Mouse (Mus musculus): Measurements from ENCODE around the gene Med24. TPM values are rescaled to one million over a fixed set of nuclear protein-coding genes. Genes with fewer than 3 reads are reported as not detected.

Med24 gene
- 56.0 and 61.0 TPM in 2 replicates for polyA plus RNA-seq (2015; fragmentation: Nextera tagmentation; extraction: Ambion mirVana)

DNA sequence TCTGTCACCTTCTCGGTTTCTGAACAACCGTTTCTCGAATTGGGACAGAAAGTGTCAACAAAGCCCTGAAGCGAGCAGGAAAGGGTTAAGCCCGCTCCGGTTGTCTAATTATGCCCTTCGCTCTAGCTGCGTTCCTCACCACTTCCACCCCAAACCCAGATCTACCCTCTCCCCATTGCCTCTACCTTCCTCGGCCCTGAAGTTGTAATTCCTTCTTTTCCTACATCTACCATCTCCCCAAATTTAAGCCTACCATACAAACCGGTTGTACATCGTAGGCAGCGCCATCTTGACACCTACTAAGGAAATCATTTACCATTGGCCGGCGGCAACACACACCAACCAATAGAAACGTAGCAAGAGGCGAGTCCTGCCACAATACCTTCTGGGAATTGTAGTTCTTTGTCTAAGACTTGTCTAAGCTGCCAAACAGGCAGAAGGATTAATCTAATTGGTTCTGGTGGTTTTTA, at the start of gene Med24:
Med24 (minus strand) TSS at position 317 of the 470 bp plus-strand sequence.
- Histone ChIP-seq H3K4me2 (replicated peaks) (peak within 1 kb of the TSS; percentile 88), H3K9ac (peak within 1 kb of the TSS; percentile 74), H3K27me3 (no peaks in the 10 kb centered on the region), H3K36me3 (peaks cover 32% of the 10 kb centered on the region), H3K4me1 (peaks cover 8% of the 10 kb centered on the region; the same call in 1 of the 2 replicates), H3K4me3 (peak within 1 kb of the TSS; percentile 63), H3K9me3 (peaks cover 2% of the 10 kb centered on the region; the same call in 1 of the 2 replicates), H3K27ac (peak within 1 kb of the TSS; percentile 65)
- under 1% methylated on average over 16 of the region's 16 CpGs for WGBS
- ATAC-seq (ENCODE audit: low FRiP score, low read depth) = peak; percentile 93

DNA sequence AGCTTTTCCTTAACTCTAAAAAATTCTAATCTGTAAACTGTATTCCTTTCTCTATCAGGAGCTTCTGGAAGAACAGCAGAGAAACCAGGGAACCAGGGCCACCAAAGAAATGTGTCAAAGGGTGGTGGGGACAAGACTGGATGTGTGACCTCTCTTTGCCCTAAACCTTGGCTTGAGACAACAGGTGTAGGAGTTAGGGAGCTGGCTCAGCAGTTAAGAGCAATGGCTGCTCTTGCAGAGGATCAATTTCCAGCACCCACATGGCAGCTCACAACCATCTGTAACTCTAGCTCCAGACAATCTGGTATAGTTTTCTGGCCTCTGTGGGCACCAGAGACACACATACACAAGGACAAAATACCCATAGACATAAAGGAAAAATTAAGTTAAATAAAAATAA, 48.7 kb upstream of the Med24 start:
- Histone ChIP-seq H3K27ac (peak overlapping the region; percentile 90; the same call in 1 of the 2 replicates), H3K4me1 (peaks cover 65% of the 10 kb centered on the region), H3K9me3 (no peaks in the 10 kb centered on the region), H3K36me3 (no peaks in the 10 kb centered on the region), H3K27me3 (no peaks in the 10 kb centered on the region), H3K9ac (no peak overlapping the region), H3K4me2 (replicated peaks) (peak overlapping the region; percentile 74; the same call in 1 of the 2 replicates), H3K4me3 (no peak overlapping the region)
- no peak for ATAC-seq (ENCODE audit: low FRiP score, low read depth)

DNA sequence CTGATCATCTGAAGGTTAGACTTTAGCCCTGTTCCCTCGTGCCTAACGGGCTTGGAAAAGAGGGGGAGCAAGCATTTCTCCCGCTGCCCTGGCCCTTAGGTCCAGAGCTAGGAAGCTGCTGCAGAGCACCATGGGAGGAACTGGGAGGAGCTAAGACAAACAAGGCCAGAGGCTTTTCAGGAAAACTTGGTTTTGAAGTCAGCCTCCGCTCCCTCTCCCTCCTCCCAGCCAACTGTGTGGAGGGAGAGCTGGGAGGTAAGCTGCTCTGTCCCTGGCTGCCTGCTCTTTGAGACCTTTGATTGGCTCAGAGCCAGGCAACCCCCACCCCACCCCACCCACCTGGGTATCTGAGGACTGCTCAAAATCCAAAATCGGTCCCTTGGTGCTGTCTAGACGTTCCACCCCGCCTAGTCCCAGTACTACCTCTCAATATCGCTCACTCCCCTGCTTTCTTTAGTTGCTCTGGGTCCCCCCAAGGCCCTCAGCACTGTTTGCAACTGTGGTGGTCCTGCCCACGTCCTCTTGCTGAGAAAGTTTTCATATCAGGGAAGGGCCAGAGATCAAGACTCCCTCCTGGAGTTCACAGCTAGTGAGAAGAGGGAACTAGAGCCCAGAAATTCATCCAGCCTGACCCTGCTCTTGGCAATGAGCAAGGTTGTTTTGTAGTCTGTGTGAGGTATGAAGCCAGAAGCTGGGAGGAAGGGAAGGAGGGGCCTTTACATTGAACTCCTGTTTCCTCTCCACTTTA, 47.8 kb upstream of the Med24 start:
- peaks cover 61% of the 10 kb centered on the region for H3K4me1 ChIP-seq
- peak overlapping the region; percentile 14; the same call in 1 of the 2 replicates for H3K4me3 ChIP-seq
- WGBS = 7% methylated on average over 9 of the region's 9 CpGs
- no peaks in the 10 kb centered on the region for H3K36me3 ChIP-seq
- H3K27ac ChIP-seq = peak overlapping the region; percentile 90
- ATAC-seq (ENCODE audit: low FRiP score, low read depth) = no peak
- peak overlapping the region; percentile 74 for H3K4me2 ChIP-seq (replicated peaks)
- no peaks in the 10 kb centered on the region for H3K27me3 ChIP-seq
- H3K9ac ChIP-seq = peak overlapping the region; percentile 45
- H3K9me3 ChIP-seq = no peaks in the 10 kb centered on the region

DNA sequence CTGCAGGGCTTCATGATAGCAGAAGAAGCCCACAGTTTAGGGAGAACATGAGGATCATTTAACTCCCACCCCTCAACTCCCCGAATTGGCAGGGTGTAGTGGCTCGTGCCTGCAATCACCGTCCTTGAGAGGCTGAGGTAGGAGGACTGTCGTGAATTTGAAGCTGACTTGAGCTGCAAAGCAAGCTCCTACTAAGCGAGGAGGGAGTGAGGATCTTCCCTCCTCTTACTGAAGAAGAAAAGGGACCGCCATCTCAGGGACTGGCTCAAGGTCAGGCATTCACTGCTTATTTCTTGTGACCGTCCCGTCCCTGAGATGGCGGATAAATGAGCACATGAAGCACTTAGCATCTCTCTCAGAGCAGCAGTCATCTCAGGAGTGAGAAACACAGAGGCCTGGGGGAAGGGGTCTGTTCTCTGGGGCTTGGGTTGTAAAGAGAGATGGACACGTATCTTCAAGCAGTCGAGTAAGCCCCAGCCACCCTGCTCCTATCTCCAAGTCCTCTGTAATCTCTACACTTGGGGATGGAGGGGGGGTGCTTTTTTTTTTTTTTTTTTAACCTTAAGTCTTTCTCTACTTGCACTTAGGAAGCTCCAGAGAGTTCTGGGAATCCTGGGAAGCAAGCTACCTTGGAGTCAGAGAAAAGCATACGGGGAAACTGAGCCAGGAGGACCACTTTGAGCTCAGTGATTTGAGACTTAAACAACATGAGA, 47.0 kb upstream of the Med24 start:
- 39% methylated on average over 12 of the region's 12 CpGs for WGBS
- Histone ChIP-seq H3K9ac (peak overlapping the region; percentile 35; the same call in 1 of the 2 replicates), H3K9me3 (no peaks in the 10 kb centered on the region), H3K27ac (peak overlapping the region; percentile 90), H3K4me3 (peak overlapping the region; percentile 40; the same call in 1 of the 2 replicates), H3K4me1 (peaks cover 52% of the 10 kb centered on the region), H3K36me3 (peaks cover 5% of the 10 kb centered on the region), H3K4me2 (replicated peaks) (peak overlapping the region; percentile 74), H3K27me3 (no peaks in the 10 kb centered on the region)
- no peak for ATAC-seq (ENCODE audit: low FRiP score, low read depth)

DNA sequence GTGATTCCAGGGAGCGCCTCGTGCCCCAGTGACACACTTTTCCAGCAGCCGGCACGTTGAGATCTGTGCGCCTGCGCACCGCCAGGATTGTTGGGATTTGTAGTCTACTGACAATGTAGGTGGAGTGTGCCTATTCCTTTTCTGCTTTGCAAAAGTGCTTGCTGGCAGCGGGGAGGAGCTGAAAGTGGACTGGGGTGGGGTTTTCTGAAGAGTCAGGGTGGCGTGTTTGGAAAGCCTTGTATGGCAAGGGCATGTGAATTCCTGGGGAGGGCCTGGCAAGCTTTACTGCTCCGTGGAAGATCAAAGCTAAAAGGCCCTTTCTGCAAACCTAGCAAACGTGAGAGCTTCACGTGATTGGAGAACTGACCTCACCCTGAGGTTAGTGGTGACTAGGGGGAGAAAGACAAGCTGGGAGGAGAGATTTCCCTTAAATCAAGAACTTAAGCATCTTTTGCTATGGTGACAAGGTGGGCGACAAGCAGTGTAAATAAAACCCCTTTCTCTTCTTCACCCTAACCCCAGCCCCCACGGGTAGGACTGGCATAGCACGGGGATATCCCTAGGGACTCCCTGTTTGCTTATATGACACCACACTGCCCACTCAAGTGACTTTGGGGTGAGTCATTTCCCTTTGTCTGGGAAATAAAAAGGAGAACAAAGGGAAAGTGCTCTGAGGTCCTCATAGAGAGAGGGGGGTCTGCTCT, 46.3 kb upstream of the Med24 start:
- 2% methylated on average over 15 of the region's 15 CpGs for WGBS
- H3K4me1 ChIP-seq = peaks cover 52% of the 10 kb centered on the region

DNA sequence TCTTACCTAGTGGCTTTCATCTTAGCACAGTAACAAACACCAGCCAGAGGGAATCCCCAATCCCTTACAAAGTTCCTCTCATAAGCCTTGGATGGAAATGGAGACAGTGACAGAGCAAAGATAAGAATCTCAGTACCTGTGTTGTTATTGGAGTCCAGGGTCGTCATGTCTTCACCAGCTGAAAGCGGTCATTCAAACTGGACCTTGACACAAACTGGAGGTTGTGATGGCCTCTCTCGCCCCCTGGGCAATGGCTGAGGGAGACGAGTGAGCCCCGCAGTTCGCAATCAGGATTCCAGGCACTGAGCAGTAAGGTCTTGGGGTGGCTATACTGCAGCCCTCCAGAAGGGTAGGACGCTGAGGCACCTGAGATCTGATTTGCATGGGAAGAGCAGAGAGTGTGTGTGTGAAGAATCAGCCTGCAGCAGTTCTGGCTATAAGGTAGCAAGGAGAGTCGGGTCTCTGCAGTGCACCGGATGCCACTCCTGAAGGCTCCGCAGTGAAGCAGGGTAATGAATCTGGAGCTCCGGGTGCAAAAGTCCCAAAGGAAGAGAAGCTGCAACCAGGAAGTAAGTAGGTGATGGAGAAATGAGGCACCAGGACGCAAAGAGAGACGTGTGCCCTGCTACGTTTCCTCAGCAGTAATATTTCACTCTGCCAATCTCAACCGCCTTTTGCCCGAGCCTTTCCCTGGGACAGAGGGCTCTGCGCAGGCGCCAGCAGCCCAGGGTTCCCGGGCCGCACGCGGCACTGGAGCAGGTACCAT, 45.5 kb upstream of the Med24 start, which contains the start of gene Nr1d1:
Nr1d1 (minus strand) TSS at position 752 of the 766 bp plus-strand sequence.
- Histone ChIP-seq H3K36me3 (peaks cover 17% of the 10 kb centered on the region), H3K9me3 (no peaks in the 10 kb centered on the region), H3K4me2 (replicated peaks) (peak within 1 kb of the TSS; percentile 74), H3K4me1 (peaks cover 52% of the 10 kb centered on the region), H3K27ac (peak within 1 kb of the TSS; percentile 90), H3K9ac (peak within 1 kb of the TSS; percentile 56), H3K4me3 (peak within 1 kb of the TSS; percentile 40), H3K27me3 (no peaks in the 10 kb centered on the region)
- WGBS = under 1% methylated on average over 22 of the region's 22 CpGs
- no peak; the same call in 1 of the 2 replicates for ATAC-seq (ENCODE audit: low FRiP score, low read depth)

More for the DNA sequence above, 46.3 kb upstream of the Med24 start:
- Histone ChIP-seq H3K27ac (peak overlapping the region; percentile 90), H3K36me3 (peaks cover 10% of the 10 kb centered on the region), H3K4me2 (replicated peaks) (peak overlapping the region; percentile 74), H3K4me3 (peak overlapping the region; percentile 40), H3K9ac (peak overlapping the region; percentile 35; the same call in 1 of the 2 replicates), H3K9me3 (no peaks in the 10 kb centered on the region), H3K27me3 (no peaks in the 10 kb centered on the region)
- ATAC-seq (ENCODE audit: low FRiP score, low read depth) = peak; percentile 72

DNA sequence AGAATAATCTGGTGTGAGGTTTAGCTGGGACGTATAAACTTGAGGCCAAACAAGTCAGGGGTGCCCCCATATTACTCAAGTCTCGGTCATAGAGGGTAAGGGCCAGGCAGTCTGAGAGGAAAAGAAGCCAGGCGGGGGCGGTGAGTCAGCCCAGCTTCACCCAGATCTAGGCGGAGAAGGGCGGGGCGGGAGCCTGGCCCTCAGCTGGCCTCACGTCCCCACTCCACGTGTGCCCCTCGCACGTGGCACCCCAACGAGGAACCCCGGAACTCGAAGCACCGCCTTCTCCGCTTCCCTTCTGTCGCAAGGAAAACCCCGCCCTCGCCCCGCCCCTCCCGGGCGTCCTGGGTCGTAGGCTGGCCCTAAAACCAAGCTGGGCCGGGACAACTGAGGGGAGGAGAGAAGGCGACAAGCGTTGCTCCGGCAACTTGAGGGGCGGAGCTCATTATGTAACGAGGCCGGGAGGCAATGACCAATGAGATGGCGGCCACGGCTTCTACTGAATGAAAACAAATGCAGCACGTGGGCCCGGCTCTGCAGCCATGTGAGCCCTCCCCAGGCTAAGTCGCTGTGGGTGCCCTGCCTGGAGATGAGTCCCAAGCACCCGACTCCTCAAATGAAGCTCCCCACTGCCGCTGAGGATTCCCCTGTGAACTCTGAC, 44.5 kb upstream of the Med24 start:
- ATAC-seq (ENCODE audit: low FRiP score, low read depth) = peak; percentile 82
- Histone ChIP-seq H3K4me2 (replicated peaks) (peak overlapping the region; percentile 74), H3K9me3 (no peaks in the 10 kb centered on the region), H3K4me1 (peaks cover 52% of the 10 kb centered on the region), H3K27ac (no peak overlapping the region), H3K36me3 (peaks cover 26% of the 10 kb centered on the region), H3K27me3 (no peaks in the 10 kb centered on the region), H3K9ac (peak overlapping the region; percentile 40; the same call in 1 of the 2 replicates), H3K4me3 (peak overlapping the region; percentile 40)
- 1% methylated on average over 37 of the region's 37 CpGs for WGBS

DNA sequence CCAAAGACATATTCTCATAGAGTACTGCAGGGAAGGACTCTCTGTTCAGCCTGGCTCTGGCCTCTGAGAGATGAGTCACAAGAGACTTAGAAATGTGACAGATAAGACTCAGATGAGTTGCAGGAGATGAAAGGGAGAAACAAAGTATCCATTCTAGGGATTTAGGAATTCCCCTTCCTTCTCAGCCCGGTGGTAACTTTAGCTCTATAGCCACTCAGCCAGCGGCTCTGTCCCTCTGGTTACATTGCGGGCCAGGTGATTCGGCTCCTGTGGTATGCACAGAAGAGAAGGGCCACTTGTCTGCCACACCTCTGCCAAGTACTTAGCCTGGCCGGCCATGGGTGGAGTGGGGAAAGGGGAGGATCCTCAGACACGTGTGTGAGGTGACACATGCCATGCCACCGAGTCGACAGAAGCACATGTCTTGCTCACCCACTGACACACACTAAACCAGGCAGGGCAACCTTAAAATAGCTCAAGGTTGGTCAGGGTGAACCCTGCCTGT, 43.5 kb upstream of the Med24 start:
- Histone ChIP-seq H3K4me2 (replicated peaks) (0 out of 2 replicates have a peak overlapping the region, but pooled peaks have one; percentile 74), H3K36me3 (peaks cover 32% of the 10 kb centered on the region), H3K27me3 (no peaks in the 10 kb centered on the region), H3K9ac (0 out of 2 replicates have a peak overlapping the region, but pooled peaks have one; percentile 13), H3K4me3 (no peak overlapping the region), H3K27ac (no peak overlapping the region), H3K4me1 (peaks cover 58% of the 10 kb centered on the region), H3K9me3 (no peaks in the 10 kb centered on the region)
- WGBS = 60% methylated on average over 8 of the region's 8 CpGs
- no peak for ATAC-seq (ENCODE audit: low FRiP score, low read depth)

DNA sequence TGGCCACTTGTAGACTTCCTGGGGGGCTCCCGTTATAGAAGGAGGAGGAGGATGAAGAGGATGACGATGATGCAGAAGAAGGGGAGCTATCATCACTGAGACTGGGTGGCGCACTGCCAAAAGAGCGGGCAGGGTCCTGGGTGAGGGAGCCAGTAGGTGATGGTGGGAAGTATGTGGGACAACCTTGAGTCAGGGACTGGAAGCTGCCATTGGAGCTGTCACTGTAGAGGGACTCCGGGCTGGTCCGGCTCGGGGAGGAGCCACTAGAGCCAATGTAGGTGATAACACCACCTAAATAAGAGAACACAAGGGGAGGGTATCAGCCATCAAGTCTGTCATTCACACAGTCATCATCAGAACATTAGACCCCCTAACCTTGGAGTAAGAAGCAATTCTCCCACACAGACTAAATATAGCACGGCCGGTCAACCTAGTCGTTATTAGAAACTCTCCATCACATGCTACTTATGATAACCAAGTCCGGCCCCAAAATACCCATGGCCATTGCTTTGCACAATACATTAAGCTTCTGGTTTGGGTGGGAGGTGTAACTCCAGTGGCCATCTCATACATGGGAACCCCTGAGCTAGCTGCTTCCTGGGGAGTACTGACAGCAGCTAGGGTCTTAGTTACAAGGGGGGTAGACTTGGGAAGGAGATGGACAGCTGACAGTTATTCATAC, 42.8 kb upstream of the Med24 start:
- no peak overlapping the region for H3K27ac ChIP-seq
- no peak overlapping the region for H3K9ac ChIP-seq
- peaks cover 32% of the 10 kb centered on the region for H3K36me3 ChIP-seq
- H3K9me3 ChIP-seq = no peaks in the 10 kb centered on the region
- H3K27me3 ChIP-seq = no peaks in the 10 kb centered on the region
- ATAC-seq (ENCODE audit: low FRiP score, low read depth) = no peak
- H3K4me3 ChIP-seq = no peak overlapping the region
- H3K4me2 ChIP-seq (replicated peaks) = no peak overlapping the region
- H3K4me1 ChIP-seq = peaks cover 58% of the 10 kb centered on the region
- WGBS = 91% methylated on average over 11 of the region's 11 CpGs

DNA sequence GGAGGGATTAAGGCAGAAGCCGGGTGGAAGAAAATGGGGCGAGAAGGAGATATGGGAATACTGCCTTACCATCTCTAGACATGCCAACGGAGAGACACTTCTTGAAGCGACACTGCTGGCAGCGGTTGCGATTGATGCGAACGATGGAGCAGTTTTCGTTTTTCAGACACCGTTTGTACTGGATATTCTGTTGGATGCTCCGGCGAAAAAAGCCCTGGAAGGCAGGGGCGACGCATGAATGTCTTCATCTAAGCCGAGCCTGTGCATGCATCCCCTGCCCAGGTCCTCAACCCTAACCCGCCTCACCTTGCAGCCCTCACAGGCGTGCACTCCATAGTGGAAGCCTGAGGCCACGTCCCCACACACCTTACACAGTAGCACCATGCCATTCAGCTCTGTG, 41.9 kb upstream of the Med24 start:
- no peaks in the 10 kb centered on the region for H3K9me3 ChIP-seq
- H3K27ac ChIP-seq = no peak overlapping the region
- peaks cover 34% of the 10 kb centered on the region for H3K36me3 ChIP-seq
- no peak overlapping the region for H3K4me3 ChIP-seq
- no peaks in the 10 kb centered on the region for H3K27me3 ChIP-seq
- H3K4me2 ChIP-seq (replicated peaks) = no peak overlapping the region
- WGBS = 93% methylated on average over 18 of the region's 18 CpGs
- peaks cover 57% of the 10 kb centered on the region for H3K4me1 ChIP-seq
- H3K9ac ChIP-seq = no peak overlapping the region
- ATAC-seq (ENCODE audit: low FRiP score, low read depth) = no peak

Data from limb, embryonic 13.5 days (tissue).